ENCODE assay signal across 19 mouse cellular contexts in genomic region chr9:75998791-75999350, GRCm38 (mm10). TPM values are rescaled to one million over a fixed set of nuclear protein-coding genes. Genes with fewer than 3 reads are reported as not detected.
DNase-seq lines count a peak whose midpoint lies in the region; ATAC-seq and TF ChIP-seq lines count a peak whose summit lies in the region.
"Had no signal": no experiment of that assay in that cellular context is flagged by ENCODE, and none has a peak within 500 bp of the region (broad histone marks: within the 10 kb centered on the region; RNA-seq: fewer than 3 reads in every experiment).

No protein-coding gene starts in this region.

- no peak for DNase-seq in gastrocnemius, adult 2 months
- no peak for DNase-seq in gastrocnemius, postnatal 14 days
- peak; percentile 89 for DNase-seq in lung, embryonic 14.5 days
- no peak for DNase-seq in lung, postnatal 10 days
- DNase-seq in 3T3-L1 (ENCODE audit: low read depth, low spot score) (peak; percentile 49), MEL-GATA-1-ER (ENCODE audit: extremely low read depth, low read depth) (peak; percentile 60)
- no peak for DNase-seq in spleen, postnatal 36 days (ENCODE audit: low spot score in 2 of 2)
- DNase-seq: adrenal gland, postnatal 36 days; cerebellum, adult 11-12 months; cerebellum, postnatal 14 days; heart, postnatal 10 days; kidney, postnatal 10 days; left cerebral cortex, postnatal 4 days had no signal

- ATAC-seq in lung, embryonic 14.5 days (ENCODE audit: insufficient read depth): peak; percentile 65; the same call in 1 of the 2 replicates
- ATAC-seq: intestine, postnatal 0 days had no signal

- no peak overlapping the region for H3K4me2 ChIP-seq in lung, embryonic 14.5 days
- H3K4me2 ChIP-seq: embryonic facial prominence, embryonic 12.5 days; heart, embryonic 12.5 days had no signal

- no peak for TF ChIP-seq CTCF in gastrocnemius, adult 2 months (IDR thresholded peaks at IDR 0.05)
- TF ChIP-seq CTCF in lung, embryonic 14.5 days (IDR thresholded peaks at IDR 0.05; ENCODE audit: low read depth): no peak

- H3K9me3 ChIP-seq in lung, embryonic 14.5 days (ENCODE audit: low read depth, low read length): no peaks in the 10 kb centered on the region
- H3K9me3 ChIP-seq: embryonic facial prominence, embryonic 12.5 days; heart, embryonic 12.5 days; hindbrain, embryonic 10.5 days; midbrain, embryonic 10.5 days had no signal

- H3K9ac ChIP-seq in lung, embryonic 14.5 days: no peak overlapping the region
- H3K9ac ChIP-seq: embryonic facial prominence, embryonic 12.5 days; heart, embryonic 12.5 days had no signal

- H3K4me1 ChIP-seq in lung, embryonic 14.5 days (ENCODE audit: insufficient read depth): peaks cover 12% of the 10 kb centered on the region
- H3K4me1 ChIP-seq: embryonic facial prominence, embryonic 12.5 days; midbrain, embryonic 10.5 days had no signal

- no peak overlapping the region for H3K4me3 ChIP-seq in gastrocnemius, adult 2 months
- no peak overlapping the region for H3K4me3 ChIP-seq in lung, embryonic 14.5 days (ENCODE audit: low read depth, low read length)
- H3K4me3 ChIP-seq: embryonic facial prominence, embryonic 12.5 days; erythroblast, embryonic 14.5 days; heart, embryonic 12.5 days; hindbrain, embryonic 10.5 days; midbrain, embryonic 10.5 days had no signal

- no peaks in the 10 kb centered on the region for H3K36me3 ChIP-seq in lung, embryonic 14.5 days (ENCODE audit: insufficient read depth)
- H3K36me3 ChIP-seq: embryonic facial prominence, embryonic 12.5 days; heart, embryonic 12.5 days; hindbrain, embryonic 10.5 days; midbrain, embryonic 10.5 days had no signal

- H3K27ac ChIP-seq in gastrocnemius, adult 2 months: peak overlapping the region; percentile 35; the same call in 1 of the 2 replicates
- H3K27ac ChIP-seq in lung, embryonic 14.5 days (ENCODE audit: low read depth): peak overlapping the region; percentile 58
- H3K27ac ChIP-seq: embryonic facial prominence, embryonic 12.5 days; hindbrain, embryonic 10.5 days; midbrain, embryonic 10.5 days had no signal

- H3K27me3 ChIP-seq in lung, embryonic 14.5 days (ENCODE audit: insufficient read depth, low read length): no peaks in the 10 kb centered on the region
- H3K27me3 ChIP-seq: embryonic facial prominence, embryonic 12.5 days; heart, embryonic 12.5 days had no signal

- 23% methylated on average over 2 of the region's 2 CpGs for WGBS in lung, embryonic 14.5 days

- intact Hi-C loops in gastrocnemius, adult 2 months (cut with DNase I): no loop called here
- intact Hi-C loops in gastrocnemius, postnatal 14 days (cut with DNase I; ENCODE audit: low total_unique reads): no loop called here

RNA-seq across cellular contexts. Expression of gene Hmgcll1, which starts 15.8 kb away (rescaled TPM):
- under 1 TPM; 0.17 to 0.28 TPM for total RNA-seq in gastrocnemius, adult 2 months (2021)
- under 1 TPM in 1 of 2 experiments, not detected in 1; 0.37 TPM for total RNA-seq in gastrocnemius, postnatal 14 days (2021)
- 9.3 and 9.5 TPM in 2 replicates for polyA plus RNA-seq in lung, embryonic 14.5 days (2014; fragmentation: Nextera tagmentation; extraction: Ambion mirVana)
- polyA plus RNA-seq: erythroblast, embryonic 14.5 days had no signal

Comparison
In these comparisons a context has a peak if more than half of its experiments do, and no peak if none do; other contexts are left out.
1. DNase-seq: peak in lung, embryonic 14.5 days (single experiment), 3T3-L1 (single experiment) and MEL-GATA-1-ER (single experiment); none in gastrocnemius, adult 2 months (single experiment), gastrocnemius, postnatal 14 days (single experiment), lung, postnatal 10 days (single experiment) and spleen, postnatal 36 days (0 of 2).